Mouse (Mus musculus) heart, adult 18-20 months (tissue): ENCODE results near the gene Btbd6. TPM values are rescaled to one million over a fixed set of nuclear protein-coding genes. Genes with fewer than 3 reads are reported as not detected.

Experiments
- DNase-seq, 2 experiments: peaks; one replicate each; pipeline ENCODE4 v3.0.0; 2021 to 2022; ENCODE audit warnings: mixed read lengths in 1 of 2
- total RNA-seq, 2 experiments: library from RNA; stranded (reverse); gene quantifications; 2 replicates each; pipeline ENCODE4 v1.2.3; 2021

Btbd6 gene
- total RNA-seq, 2 experiments from 2014 or later, result 24.3 to 27.6 TPM

DNA sequence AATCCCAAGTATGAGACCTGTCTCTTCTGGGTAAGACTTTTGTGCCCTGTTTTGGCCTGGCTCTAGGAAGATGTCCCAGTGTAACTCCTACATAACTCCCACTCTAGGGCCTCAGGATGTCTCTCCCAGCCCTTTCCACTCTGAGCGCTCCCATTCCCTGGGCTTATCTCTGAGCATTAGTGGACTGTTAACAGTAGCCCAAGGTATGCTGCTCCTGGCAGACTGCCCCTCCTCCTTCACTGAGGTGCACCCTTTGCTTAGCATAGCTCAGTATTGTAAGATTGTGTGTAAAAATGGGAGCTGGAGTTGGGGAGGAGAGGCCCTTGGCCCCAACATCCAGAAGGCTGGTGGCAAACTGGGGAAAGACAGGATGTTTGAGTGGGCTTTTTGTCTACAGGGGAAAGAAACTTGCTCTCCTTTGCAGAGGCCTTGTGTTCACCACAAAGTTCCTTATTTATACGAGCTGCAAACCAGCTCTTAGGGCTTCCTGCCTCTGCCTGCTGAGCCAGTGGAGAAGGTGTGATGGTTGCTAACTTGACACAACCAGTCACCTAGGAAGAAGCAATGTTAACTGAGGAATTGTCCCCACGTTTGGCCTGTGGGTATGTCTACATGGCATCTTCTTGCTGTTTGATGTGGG, 23.2 kb upstream of the Btbd6 start:
- no peak for DNase-seq

DNA sequence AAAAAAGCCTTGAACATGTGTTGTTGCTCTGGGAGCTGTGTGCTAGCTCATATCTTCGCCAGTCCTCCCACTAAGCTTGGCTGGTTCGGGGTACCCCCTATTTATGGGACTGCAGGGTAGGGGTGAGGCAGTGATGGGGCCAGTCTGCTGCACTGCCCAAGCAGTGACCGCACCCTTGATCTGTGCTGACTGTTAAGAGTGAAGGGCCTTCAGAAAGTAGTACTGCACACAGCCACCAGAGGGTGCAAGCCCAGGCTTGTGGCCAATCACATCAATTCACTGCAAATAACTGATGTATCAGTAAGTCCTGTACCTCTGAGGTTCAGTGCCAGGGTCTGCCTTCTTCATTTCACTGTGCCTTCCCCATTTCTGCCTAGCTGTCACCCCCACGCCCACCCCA, 20.5 kb upstream of the Btbd6 start:
- peak; percentile 78 to 92 for DNase-seq

GRCm38 (mm10) chr12:112958303-112958702, 18.0 kb upstream of the Btbd6 start:
- DNase-seq, result peak; percentile 56 to 60

DNA sequence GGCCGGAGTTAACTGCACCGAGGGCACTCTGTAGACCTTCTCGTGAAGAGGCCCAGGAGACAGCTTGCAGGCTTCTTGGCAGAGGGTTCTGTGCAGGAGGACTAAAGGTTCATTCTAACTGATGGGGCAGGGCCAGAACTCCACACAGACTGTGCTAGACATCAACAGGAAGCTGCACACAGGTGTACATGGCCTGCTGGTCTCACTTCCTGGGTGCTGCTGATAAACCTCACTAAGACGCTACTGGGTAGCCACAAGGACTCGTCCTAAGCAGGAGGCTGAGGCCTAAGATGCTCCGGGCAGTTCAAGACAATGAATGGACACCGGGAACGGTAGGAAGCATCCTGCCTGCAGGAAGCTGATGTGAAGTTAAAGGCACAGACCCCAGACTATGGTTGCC, 16.9 kb upstream of the Btbd6 start:
- no peak for DNase-seq

GRCm38 (mm10) chr12:112961428-112961827, 14.9 kb upstream of the Btbd6 start:
- DNase-seq, result peak; percentile 70 to 72

DNA sequence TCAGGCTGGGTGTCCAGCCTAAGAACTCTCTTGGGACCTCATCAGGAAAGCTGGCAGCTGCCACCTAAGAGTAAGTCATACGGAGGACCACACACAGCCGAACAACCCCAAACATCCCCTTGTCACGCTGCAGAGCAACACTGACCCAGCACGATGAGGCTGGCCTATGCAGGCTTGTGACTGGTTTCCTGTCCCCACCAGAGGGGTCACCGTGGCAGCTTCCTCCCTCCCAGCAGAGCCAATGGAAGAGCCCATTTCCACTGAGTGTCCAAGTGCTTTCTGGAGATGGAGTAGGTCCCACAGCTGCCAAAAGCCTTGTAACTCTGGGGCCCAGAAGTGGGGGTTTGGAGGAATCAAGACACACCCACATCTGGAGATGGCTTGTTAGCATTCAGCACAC, 14.4 kb upstream of the Btbd6 start:
- no peak for DNase-seq

- no peak for DNase-seq
Measured at GRCm38 (mm10) chr12:112965783-112966182, 10.5 kb upstream of the Btbd6 start.

- no peak for DNase-seq
Measured at GRCm38 (mm10) chr12:112968943-112969342, 7.3 kb upstream of the Btbd6 start.

DNA sequence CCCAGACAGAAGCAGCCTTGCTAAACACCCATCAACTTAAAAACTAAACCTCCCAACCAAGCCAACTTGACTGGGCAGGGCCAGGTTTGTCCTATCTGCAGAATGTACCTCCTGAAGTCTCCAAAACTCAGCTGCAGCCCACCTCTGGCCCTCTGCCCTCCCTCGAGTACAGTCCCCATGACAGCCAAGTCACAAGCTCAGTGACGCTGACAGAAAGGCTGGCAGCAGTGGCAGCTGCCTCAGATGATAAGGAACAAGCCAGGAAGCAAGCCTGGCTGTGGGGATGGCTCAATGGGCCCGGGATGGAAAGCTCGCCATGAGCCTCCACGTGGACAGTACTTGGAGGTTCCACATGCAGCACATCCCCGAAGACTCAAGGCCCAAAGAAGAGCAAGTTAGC, 6.7 kb upstream of the Btbd6 start:
- peak in 1 of 2 experiments; percentile 34 for DNase-seq

DNA sequence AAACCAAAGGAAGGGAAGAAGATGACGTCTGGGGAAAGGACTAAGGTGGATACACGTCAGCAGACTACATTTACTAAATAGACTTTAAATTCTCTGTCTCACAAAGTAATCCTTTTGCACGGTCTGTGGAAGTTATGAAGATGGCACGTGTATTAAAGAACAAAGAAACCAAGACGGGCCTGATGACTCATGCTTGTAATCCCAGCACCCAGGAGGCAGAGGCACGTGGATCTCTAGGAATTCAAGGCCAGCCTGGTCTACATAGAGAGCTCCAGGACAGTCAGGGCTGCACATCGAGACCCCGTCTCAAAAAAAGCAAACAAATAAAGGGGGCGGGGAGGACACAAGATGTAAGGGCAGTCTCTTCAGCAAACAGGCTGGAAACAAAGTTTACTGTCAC, 1.5 kb upstream of the Btbd6 start:
- DNase-seq, result no peak

- DNase-seq, result no peak
Measured at GRCm38 (mm10) chr12:112977156-112977555, 874 bp downstream of the Btbd6 start.

DNA sequence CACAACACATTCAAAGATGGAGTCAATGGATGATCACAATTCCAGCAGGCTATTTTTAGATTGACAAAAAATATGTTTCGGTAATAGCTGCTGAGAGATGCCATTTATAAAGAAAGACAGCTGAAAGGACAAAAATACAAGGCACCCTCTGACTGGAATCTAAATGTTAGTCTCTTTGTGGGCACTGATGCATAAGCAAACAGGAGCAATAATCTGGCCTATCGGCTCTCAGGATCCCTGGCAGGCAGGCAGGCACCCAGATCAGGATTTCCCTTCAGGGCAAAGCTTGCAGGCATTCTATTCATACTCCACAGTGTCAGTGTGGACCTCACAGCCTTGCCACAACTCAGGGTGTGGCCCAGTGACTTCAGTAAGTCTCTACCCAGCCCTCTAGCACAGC, 5.7 kb downstream of the Btbd6 start:
- no peak for DNase-seq

DNA sequence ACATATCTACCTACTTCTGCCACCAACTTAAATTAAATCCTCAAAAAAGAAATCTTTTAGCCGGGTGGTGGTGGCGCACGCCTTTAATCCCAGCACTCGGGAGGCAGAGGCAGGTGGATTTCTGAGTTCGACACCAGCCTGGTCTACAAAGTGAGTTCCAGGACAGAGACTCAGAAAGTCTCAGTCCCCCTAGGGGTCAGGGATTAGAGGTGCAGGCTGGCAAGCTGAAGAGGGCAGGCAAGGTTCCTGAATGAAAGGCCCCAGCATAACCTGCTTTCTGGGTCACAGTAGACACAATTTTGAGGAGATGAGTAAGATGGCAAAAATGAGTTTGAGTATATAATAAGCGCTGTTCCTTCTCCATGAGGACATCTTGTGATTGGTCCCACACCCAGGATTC, 9.1 kb downstream of the Btbd6 start:
- no peak for DNase-seq

GRCm38 (mm10) chr12:112987877-112988276, 11.6 kb downstream of the Btbd6 start:
- DNase-seq, result peak; percentile 27 to 69

DNA sequence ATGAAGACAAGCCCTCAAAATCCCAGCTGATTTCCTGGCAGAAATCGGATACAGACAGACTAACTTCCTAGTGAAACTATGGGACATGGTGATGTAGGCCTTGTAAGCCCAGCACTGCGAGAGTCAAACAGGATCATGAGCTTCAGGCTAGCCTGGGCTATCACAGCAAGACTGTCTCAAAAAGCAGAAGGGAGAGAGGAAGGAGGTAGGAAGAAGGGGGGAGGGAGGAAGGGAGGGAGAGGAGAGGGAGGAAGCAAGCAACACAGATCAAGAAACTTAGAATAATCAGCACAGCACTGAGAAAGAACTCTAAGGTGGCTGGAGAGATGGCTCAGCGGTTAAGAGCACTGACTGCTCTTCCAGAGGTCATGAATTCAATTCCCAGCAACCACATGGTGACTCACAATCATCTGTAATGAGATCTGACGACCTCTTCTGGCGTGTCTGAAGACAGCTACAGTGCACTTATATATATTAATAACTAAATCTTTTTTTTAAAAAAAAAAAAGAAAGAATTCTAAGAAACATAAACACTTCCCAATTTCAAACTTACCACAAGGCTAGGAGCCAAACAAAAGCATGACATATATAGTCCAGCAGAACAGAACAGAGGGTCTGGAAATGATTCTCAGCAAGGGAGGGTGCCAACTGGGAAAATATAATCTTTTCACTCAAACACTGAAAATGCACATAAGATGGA, 14.6 kb downstream of the Btbd6 start:
- no peak for DNase-seq

DNA sequence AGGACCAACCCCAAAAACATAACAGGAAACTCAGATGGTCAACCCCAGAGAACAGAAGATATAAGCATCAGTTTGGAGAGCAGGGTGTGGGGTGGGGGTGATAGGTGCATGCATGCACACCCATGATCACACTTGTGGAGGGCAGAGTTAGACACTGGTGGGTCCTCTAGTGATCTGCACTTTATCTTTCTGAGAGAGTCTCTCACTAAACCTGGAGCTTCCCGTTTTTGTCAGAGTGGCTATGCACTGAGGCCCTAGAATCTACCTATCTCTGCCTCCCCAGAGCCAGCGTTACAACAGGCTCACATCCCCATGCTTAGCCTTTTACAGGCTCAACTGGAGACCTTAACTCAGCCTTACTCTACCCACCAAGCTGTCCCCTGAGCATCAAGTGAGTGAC, 15.2 kb downstream of the Btbd6 start:
- DNase-seq, result no peak

GRCm38 (mm10) chr12:112994153-112994552, 17.9 kb downstream of the Btbd6 start:
- DNase-seq, result no peak

DNA sequence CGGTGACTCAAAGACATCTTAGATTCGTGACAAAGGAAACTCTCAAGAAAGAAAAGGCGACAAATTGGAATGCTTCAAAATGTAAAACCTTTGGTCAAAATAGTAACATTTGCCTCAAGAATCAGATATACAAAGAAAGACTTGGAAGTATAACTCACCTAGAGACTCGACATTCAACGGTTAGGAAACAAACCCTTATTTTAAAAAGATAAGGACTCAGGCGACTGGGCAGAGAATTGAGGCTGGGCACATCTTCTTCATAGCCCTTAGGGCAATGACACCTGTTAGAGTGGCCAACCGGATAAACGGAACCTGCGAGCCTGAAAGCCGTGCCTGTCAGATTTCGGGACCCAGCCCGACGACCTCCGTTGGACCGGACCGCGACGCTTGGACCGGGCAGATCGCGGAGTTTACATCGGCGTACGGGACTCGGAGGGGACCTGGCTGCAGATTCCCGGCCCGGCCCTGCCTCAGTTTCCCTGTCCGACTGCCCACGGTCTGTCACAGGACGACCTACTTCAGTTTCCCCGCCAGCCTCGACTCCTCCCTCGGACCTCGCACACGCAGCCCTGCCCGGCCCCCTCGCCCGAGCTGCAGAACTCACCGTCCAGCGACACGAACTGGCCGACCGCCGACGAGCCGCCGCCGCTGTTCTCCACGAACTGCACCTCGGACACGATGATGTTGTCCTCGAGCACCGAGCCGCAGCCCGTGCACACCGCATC, 23.4 kb downstream of the Btbd6 start:
- DNase-seq, result no peak

GRCm38 (mm10) chr12:113000294-113001132, 24.2 kb downstream of the Btbd6 start, which contains the start of gene Brf1:
Brf1 (minus strand) TSS chr12:113000704.
- peak; percentile 97 to 99 for DNase-seq

DNA sequence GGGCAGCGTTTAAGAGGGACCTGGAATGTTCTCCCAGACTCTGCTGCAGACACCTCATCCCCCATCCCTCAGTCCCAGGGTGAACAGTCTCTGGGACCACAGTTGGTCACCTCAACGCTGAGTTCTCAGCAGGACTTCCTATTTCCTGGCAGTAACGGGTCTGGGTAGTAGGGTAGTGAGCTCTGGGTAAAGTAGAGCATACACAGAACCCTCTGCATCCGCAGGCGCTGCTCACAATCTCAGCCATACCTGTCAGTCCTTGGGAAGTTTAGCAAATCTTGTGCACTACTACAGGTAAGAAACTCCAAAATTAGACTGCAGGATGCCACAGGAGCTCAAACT, 24.8 kb downstream of the Btbd6 start:
- no peak for DNase-seq

GRCm38 (mm10) chr12:113002667-113003066, 26.4 kb downstream of the Btbd6 start:
- DNase-seq, result no peak

DNA sequence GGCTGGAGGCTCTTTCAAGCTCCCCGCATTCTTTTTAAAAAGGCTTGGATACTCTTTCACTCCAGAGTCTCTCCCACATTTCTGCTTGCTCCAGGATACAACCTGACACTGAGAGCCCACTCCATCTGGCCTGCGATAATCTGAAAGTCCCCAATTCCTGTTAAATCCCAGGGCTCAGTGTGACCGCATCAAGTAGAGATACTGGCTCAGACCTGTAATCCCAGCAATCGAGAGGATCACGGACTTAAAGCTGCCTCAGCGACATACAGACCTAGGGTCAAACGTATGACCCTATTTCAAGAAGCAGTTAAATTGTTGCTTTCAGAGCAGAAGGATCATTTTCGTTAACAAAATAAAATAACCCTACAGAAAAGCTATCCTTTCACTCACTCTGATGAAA, 27.7 kb downstream of the Btbd6 start:
- no peak for DNase-seq

GRCm38 (mm10) chr12:113004993-113005392, 28.7 kb downstream of the Btbd6 start:
- peak; percentile 74 to 75 for DNase-seq
